ENCODE assay signal across 9 mouse cellular contexts in the genomic region with DNA sequence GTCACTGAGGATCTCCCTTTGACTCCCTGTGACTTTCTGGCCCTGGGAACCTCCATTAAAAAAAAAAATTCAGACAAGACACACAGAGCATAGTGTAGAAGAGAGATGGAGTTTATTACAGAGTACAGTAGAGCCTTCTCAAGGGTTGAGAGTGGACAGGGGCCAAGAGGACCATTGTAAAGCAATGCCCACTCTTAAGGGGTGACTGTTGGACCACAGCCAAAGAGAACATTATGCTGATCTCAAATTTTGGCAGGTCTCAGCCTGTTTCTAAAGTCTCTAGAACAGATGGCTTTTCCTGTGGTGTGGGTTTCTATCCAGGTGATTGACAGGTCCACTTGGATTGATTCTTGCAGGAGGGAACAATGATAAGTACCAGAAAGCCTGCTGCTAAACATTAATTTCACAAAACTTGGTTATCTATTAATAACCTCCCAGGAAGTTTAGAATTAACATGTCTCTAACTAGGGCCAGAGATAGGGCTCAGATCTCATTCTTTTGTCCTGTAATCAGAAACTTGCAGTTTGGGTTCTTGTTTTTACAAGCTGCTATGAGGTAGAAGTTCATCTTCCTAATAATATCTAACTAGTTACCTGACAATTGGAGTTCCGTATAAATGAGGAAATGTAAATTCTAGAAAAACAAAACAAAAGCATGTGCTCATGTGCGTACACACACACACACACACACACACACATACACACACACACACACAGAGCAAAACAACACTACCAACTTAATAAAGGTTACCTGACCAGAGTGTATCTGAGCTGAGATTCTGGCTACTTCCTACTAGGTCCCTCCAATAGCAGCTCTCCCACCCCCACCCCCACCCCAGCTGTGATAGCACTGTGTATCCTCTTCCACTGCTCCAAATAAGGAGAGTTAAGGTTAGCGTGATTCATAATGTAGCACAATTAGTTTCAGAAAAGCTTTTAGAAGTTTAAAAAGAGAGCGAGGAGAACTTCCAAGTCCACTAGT. TPM values are rescaled to one million over a fixed set of nuclear protein-coding genes. Genes with fewer than 3 reads are reported as not detected.
A peak's percentile ranks its signal among the peaks of the same experiment; 100 is the strongest.
DNase-seq lines count a peak whose midpoint lies in the region; ATAC-seq lines count a peak whose summit lies in the region.
"Had no signal": no experiment of that assay in that cellular context is flagged by ENCODE, and none has a peak within 500 bp of the region (broad histone marks: within the 10 kb centered on the region; RNA-seq: fewer than 3 reads in every experiment).

No protein-coding gene starts in this region.

- H3K9ac ChIP-seq in forebrain, embryonic 12.5 days, result no peak overlapping the region
- no peak overlapping the region for H3K9ac ChIP-seq in embryonic facial prominence, embryonic 15.5 days

- no peak overlapping the region for H3K4me3 ChIP-seq in forebrain, embryonic 12.5 days (replicated peaks)
- no peak overlapping the region for H3K4me3 ChIP-seq in forebrain, embryonic 10.5 days
- H3K4me3 ChIP-seq in embryonic facial prominence, embryonic 15.5 days (replicated peaks), result peak overlapping the region; percentile 12; the same call in 1 of the 2 replicates
- H3K4me3 ChIP-seq: heart, embryonic 10.5 days had no signal

- 70% methylated on average over 4 of the region's 4 CpGs for WGBS in forebrain, embryonic 12.5 days
- WGBS in forebrain, embryonic 10.5 days, result 73% methylated on average over 4 of the region's 4 CpGs
- WGBS in embryonic facial prominence, embryonic 15.5 days, result 58% methylated on average over 4 of the region's 4 CpGs

- H3K9me3 ChIP-seq in forebrain, embryonic 12.5 days, result no peaks in the 10 kb centered on the region
- no peaks in the 10 kb centered on the region for H3K9me3 ChIP-seq in forebrain, embryonic 10.5 days
- H3K9me3 ChIP-seq in embryonic facial prominence, embryonic 15.5 days (replicated peaks), result no peaks in the 10 kb centered on the region
- H3K9me3 ChIP-seq: heart, embryonic 10.5 days had no signal

- DNase-seq in forebrain, embryonic 10.5 days (ENCODE audit: extremely low spot score, low spot score), result no peak
- peak; percentile 32 to 68 for DNase-seq in kidney, adult 8-10 months
- DNase-seq in kidney, postnatal 25 days, result no peak
- peak; percentile 17 for DNase-seq in lung, postnatal 25 days (ENCODE audit: low spot score)
- no peak for DNase-seq in adrenal gland, adult 18-20 months (ENCODE audit: low spot score in 2 of 2)

- no peak overlapping the region for H3K27ac ChIP-seq in forebrain, embryonic 12.5 days
- no peak overlapping the region for H3K27ac ChIP-seq in forebrain, embryonic 10.5 days
- no peak overlapping the region for H3K27ac ChIP-seq in embryonic facial prominence, embryonic 15.5 days (replicated peaks)
- H3K27ac ChIP-seq: heart, embryonic 10.5 days had no signal

- H3K36me3 ChIP-seq in forebrain, embryonic 12.5 days (replicated peaks), result no peaks in the 10 kb centered on the region
- H3K36me3 ChIP-seq in forebrain, embryonic 10.5 days (replicated peaks), result no peaks in the 10 kb centered on the region
- no peaks in the 10 kb centered on the region for H3K36me3 ChIP-seq in embryonic facial prominence, embryonic 15.5 days
- H3K36me3 ChIP-seq: heart, embryonic 10.5 days had no signal

- H3K4me2 ChIP-seq in forebrain, embryonic 12.5 days, result no peak overlapping the region
- H3K4me2 ChIP-seq in embryonic facial prominence, embryonic 15.5 days (replicated peaks), result peak overlapping the region; percentile 31; the same call in 1 of the 2 replicates

- 0 out of 2 replicates have a peak, but pooled peaks have one; percentile 33 for ATAC-seq in forebrain, embryonic 12.5 days (ENCODE audit: low FRiP score)
- ATAC-seq in embryonic facial prominence, embryonic 15.5 days (ENCODE audit: insufficient number of reproducible peaks, low FRiP score, low TSS enrichment, low read depth), result peak; percentile 43; the same call in 1 of the 2 replicates
- ATAC-seq in erythroid progenitor cell, adult 5-6 weeks (replicated peaks; ENCODE audit: low FRiP score, poor library complexity, severe bottlenecking), result no peak

- H3K27me3 ChIP-seq in forebrain, embryonic 12.5 days, result peaks cover 7% of the 10 kb centered on the region; the same call in 1 of the 2 replicates
- H3K27me3 ChIP-seq in forebrain, embryonic 10.5 days (ENCODE audit: poor library complexity, severe bottlenecking), result peaks cover 12% of the 10 kb centered on the region; the same call in 1 of the 2 replicates
- H3K27me3 ChIP-seq in embryonic facial prominence, embryonic 15.5 days, result no peaks in the 10 kb centered on the region

- H3K4me1 ChIP-seq in forebrain, embryonic 12.5 days, result peaks cover 11% of the 10 kb centered on the region
- H3K4me1 ChIP-seq in forebrain, embryonic 10.5 days, result peaks cover 25% of the 10 kb centered on the region
- peaks cover 14% of the 10 kb centered on the region for H3K4me1 ChIP-seq in embryonic facial prominence, embryonic 15.5 days

RNA-seq across cellular contexts. Expression of a gene that starts 1.0 kb away (rescaled TPM):
- 45.4 and 54.2 TPM in 2 replicates for polyA plus RNA-seq in forebrain, embryonic 12.5 days (2016; fragmentation: Nextera tagmentation; extraction: Ambion mirVana)
- polyA plus RNA-seq in forebrain, embryonic 10.5 days (2016; fragmentation: Nextera tagmentation; extraction: Ambion mirVana), result 20.6 and 21.9 TPM in 2 replicates
- polyA plus RNA-seq in embryonic facial prominence, embryonic 15.5 days (2015; fragmentation: Nextera tagmentation; extraction: Ambion mirVana), result 31.6 TPM in 2 replicates
- total RNA-seq in adrenal gland, adult 18-20 months (2021), result 10 to 100 TPM; 65.3 to 66.3 TPM
- total RNA-seq in erythroid progenitor cell, adult 5-6 weeks (2015; ENCODE audit: low replicate concordance), result 25.2 and 26.3 TPM in 2 replicates
- 21.8 and 23.6 TPM in 2 replicates for total RNA-seq in erythroid progenitor cell, adult 5-6 weeks (2017; ENCODE audit: low replicate concordance)

RNA-seq across cellular contexts. Expression of a gene that starts 45.7 kb away (rescaled TPM):
- 41.7 and 48.6 TPM in 2 replicates for polyA plus RNA-seq in forebrain, embryonic 12.5 days (2016; fragmentation: Nextera tagmentation; extraction: Ambion mirVana)
- polyA plus RNA-seq in forebrain, embryonic 10.5 days (2016; fragmentation: Nextera tagmentation; extraction: Ambion mirVana), result 13.3 and 13.5 TPM in 2 replicates
- polyA plus RNA-seq in embryonic facial prominence, embryonic 15.5 days (2015; fragmentation: Nextera tagmentation; extraction: Ambion mirVana), result 15.9 and 16.4 TPM in 2 replicates
- under 1 TPM; 0.63 to 0.70 TPM for total RNA-seq in adrenal gland, adult 18-20 months (2021)
- total RNA-seq in erythroid progenitor cell, adult 5-6 weeks (2015; ENCODE audit: low replicate concordance), result not detected in 2 replicates
- not detected in 2 replicates for total RNA-seq in erythroid progenitor cell, adult 5-6 weeks (2017; ENCODE audit: low replicate concordance)

Comparison
In these comparisons a context has a peak if more than half of its experiments do, and no peak if none do; other contexts are left out.
1. DNase-seq: peak in kidney, adult 8-10 months (2 of 2) and lung, postnatal 25 days (single experiment); none in forebrain, embryonic 10.5 days (single experiment), kidney, postnatal 25 days (0 of 2) and adrenal gland, adult 18-20 months (0 of 2).